Mouse (Mus musculus) spleen, postnatal 4 days (tissue): ENCODE data around the gene H2-DMb1.

ENCODE experiments used
- DNase-seq, 2 experiments: peaks; one replicate each; pipeline ENCODE4 v3.0.0; 2022; ENCODE audit warnings: low spot score in 2 of 2

The H2-DMb1 gene

GRCm38 (mm10) chr17:34152923-34153322, at the start of gene H2-DMb1:
H2-DMb1 (plus strand) TSS chr17:34153072.
- DNase-seq, result no peak

- no peak for DNase-seq
Observed at GRCm38 (mm10) chr17:34104804-34105203, 48.1 kb upstream of the H2-DMb1 start.

- no peak for DNase-seq
Observed at GRCm38 (mm10) chr17:34106555-34106954, 46.3 kb upstream of the H2-DMb1 start.

- no peak for DNase-seq
Observed at GRCm38 (mm10) chr17:34107109-34107867, 45.6 kb upstream of the H2-DMb1 start.

- no peak for DNase-seq
Observed at GRCm38 (mm10) chr17:34108460-34108859, 44.4 kb upstream of the H2-DMb1 start.

- no peak for DNase-seq
Observed at GRCm38 (mm10) chr17:34109038-34109805, 43.6 kb upstream of the H2-DMb1 start.

GRCm38 (mm10) chr17:34109806-34110195, 43.1 kb upstream of the H2-DMb1 start:
- DNase-seq, result no peak

GRCm38 (mm10) chr17:34110309-34110708, 42.6 kb upstream of the H2-DMb1 start:
- no peak for DNase-seq

- DNase-seq, result no peak
Observed at GRCm38 (mm10) chr17:34114114-34114513, 38.8 kb upstream of the H2-DMb1 start.

- DNase-seq, result no peak
Observed at GRCm38 (mm10) chr17:34116736-34117370, 36.0 kb upstream of the H2-DMb1 start.

GRCm38 (mm10) chr17:34117421-34118112, 35.3 kb upstream of the H2-DMb1 start:
- DNase-seq, result no peak

GRCm38 (mm10) chr17:34118113-34118872, 34.6 kb upstream of the H2-DMb1 start:
- peak in 1 of 2 experiments; percentile 79 for DNase-seq

GRCm38 (mm10) chr17:34118873-34119248, 34.0 kb upstream of the H2-DMb1 start:
- DNase-seq, result no peak

- peak; percentile 98 to 100 for DNase-seq
Observed at GRCm38 (mm10) chr17:34119249-34120179, 33.4 kb upstream of the H2-DMb1 start, which contains the start of gene H2-DMa. H2-DMa (plus strand) TSS chr17:34119541.

GRCm38 (mm10) chr17:34120180-34120723, 32.6 kb upstream of the H2-DMb1 start:
- peak; percentile 84 to 91 for DNase-seq

GRCm38 (mm10) chr17:34120814-34121171, 32.1 kb upstream of the H2-DMb1 start:
- peak; percentile 89 to 95 for DNase-seq

GRCm38 (mm10) chr17:34121172-34121878, 31.5 kb upstream of the H2-DMb1 start:
- peak; percentile 62 to 84 for DNase-seq

GRCm38 (mm10) chr17:34121879-34122187, 31.0 kb upstream of the H2-DMb1 start:
- peak; percentile 64 to 83 for DNase-seq
